Mouse (Mus musculus): ENCODE measurements at regions not wholly inside any gene's neighbourhood (a gene's known extent, or its start where the extent isn't known, plus 50 kb on each side); places are given as distances from the start of the nearest gene placed in this dataset.

DNA sequence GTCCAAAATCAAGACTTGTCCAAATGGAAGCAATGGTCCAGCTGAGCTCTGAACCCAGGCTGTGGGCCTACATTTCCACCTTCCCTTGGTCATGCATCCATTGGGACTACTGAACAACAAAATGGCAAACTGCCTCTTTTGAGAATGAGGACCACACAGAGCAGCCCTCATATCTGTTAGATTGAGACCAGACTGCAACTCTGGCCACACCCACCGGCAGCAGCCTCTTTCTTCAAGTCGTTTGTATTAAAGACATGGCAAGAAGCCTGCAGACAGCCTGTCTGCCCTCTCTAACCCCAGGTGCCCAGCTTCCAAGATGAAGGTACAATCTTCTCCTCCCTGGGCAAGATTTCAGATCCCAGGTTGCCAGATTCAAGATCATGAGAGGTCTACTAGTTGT, 51.8 kb upstream of the St6galnac3 start:
- no peak for ATAC-seq
- no peak for TF ChIP-seq CTCF (IDR thresholded peaks at IDR 0.05; ENCODE audit: low read depth)
- Histone ChIP-seq H3K4me2 (replicated peaks; ENCODE audit: low read depth) (no peak overlapping the region), H3K27me3 (replicated peaks; ENCODE audit: control insufficient read depth, insufficient read depth, low read length) (no peaks in the 10 kb centered on the region), H3K36me3 (ENCODE audit: control insufficient read depth, insufficient read depth) (no peaks in the 10 kb centered on the region), H3K4me1 (replicated peaks; ENCODE audit: control insufficient read depth, insufficient read depth, low read length) (no peaks in the 10 kb centered on the region), H3K9me3 (ENCODE audit: control insufficient read depth) (no peaks in the 10 kb centered on the region), H3K27ac (ENCODE audit: low read depth, low read length) (no peak overlapping the region), H3K9ac (ENCODE audit: low read depth, low read length) (no peak overlapping the region), H3K4me3 (ENCODE audit: low read depth, low read length) (no peak overlapping the region)
- WGBS: 39% methylated on average over 2 of the region's 2 CpGs

DNA sequence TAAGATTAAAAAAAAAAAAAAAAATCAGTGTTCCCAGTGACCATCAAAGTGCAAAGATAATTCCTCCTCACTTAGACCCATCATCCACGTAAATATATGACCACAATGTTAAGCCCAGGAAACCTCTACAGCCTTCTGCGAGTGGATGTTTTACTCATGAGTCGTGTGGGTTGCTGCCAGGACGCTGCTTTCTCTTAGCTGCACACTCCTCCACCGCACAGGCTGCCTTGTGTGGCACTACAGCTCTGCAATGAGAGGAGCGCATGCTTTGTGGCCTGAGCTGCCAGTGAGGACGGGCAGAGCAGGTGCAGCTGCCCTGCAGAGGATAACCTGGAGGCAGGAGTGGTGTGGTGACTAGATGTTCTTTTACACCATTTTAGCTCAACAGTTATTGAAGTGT, 53.4 kb upstream of the St6galnac3 start:
- Histone ChIP-seq H3K9ac (ENCODE audit: low read depth, low read length) (no peak overlapping the region), H3K4me1 (replicated peaks; ENCODE audit: control insufficient read depth, insufficient read depth, low read length) (no peaks in the 10 kb centered on the region; the same call in 1 of the 2 replicates), H3K36me3 (ENCODE audit: control insufficient read depth, insufficient read depth) (no peaks in the 10 kb centered on the region), H3K27me3 (replicated peaks; ENCODE audit: control insufficient read depth, insufficient read depth, low read length) (no peaks in the 10 kb centered on the region), H3K9me3 (ENCODE audit: control insufficient read depth) (no peaks in the 10 kb centered on the region), H3K4me3 (ENCODE audit: low read depth, low read length) (no peak overlapping the region), H3K4me2 (replicated peaks; ENCODE audit: low read depth) (no peak overlapping the region), H3K27ac (ENCODE audit: low read depth, low read length) (no peak overlapping the region)
- 74% methylated on average over 7 of the region's 7 CpGs for WGBS
- no peak for TF ChIP-seq CTCF (IDR thresholded peaks at IDR 0.05; ENCODE audit: low read depth)
- no peak for ATAC-seq

DNA sequence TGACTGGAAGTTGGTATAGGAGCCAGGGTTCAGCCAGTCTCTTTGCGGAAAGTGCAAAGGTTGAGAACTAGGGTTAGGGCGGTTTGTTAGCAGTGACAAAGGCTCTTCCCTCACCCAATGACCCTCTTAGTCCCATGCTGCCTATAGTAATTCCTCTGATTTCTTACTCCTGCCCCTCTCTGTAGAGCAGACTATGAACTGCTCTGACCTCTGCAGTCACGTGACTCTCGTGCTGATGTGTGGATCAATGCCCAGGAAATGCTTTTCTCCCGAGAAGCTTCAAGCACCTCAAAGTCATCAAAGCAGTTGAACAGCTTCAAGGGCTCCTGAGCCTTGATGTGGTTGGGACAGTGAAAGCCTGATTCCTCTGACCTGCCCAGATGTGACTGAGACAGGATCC, 57.5 kb upstream of the St6galnac3 start:
- H3K4me2 ChIP-seq (replicated peaks; ENCODE audit: low read depth): no peak overlapping the region
- 47% methylated on average over 5 of the region's 5 CpGs for WGBS
- H3K27me3 ChIP-seq (replicated peaks; ENCODE audit: control insufficient read depth, insufficient read depth, low read length): no peaks in the 10 kb centered on the region
- H3K4me1 ChIP-seq (replicated peaks; ENCODE audit: control insufficient read depth, insufficient read depth, low read length): no peaks in the 10 kb centered on the region; the same call in 1 of the 2 replicates
- no peaks in the 10 kb centered on the region for H3K9me3 ChIP-seq (ENCODE audit: control insufficient read depth)
- H3K27ac ChIP-seq (ENCODE audit: low read depth, low read length): no peak overlapping the region
- no peak overlapping the region for H3K9ac ChIP-seq (ENCODE audit: low read depth, low read length)
- ATAC-seq: peak; percentile 47; the same call in 1 of the 2 replicates
- TF ChIP-seq CTCF (IDR thresholded peaks at IDR 0.05; ENCODE audit: low read depth): no peak
- H3K4me3 ChIP-seq (ENCODE audit: low read depth, low read length): no peak overlapping the region
- no peaks in the 10 kb centered on the region for H3K36me3 ChIP-seq (ENCODE audit: control insufficient read depth, insufficient read depth)

DNA sequence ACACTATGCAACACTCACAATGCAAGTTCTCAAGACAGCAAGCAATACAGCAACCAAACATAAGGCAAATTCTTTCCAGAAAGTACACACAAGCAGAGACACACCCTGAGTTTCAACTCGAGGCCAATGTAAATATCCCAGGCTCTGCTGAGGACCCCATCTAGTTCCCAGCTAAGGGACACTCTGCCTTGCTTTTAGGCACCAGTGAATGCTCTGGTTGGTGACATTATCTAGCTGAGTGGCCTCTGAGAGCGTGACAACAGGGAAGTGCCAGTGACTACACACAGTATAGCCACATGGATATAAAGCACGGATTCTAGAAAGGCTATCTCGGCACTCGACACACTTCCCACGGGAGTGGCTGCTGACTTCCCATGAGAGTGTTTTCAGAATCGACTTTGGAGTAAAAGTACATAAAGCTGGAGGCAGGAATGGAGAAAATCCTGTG, 58.3 kb upstream of the St6galnac3 start:
- TF ChIP-seq CTCF (IDR thresholded peaks at IDR 0.05; ENCODE audit: low read depth): no peak
- WGBS: 25% methylated on average over 7 of the region's 7 CpGs
- no peaks in the 10 kb centered on the region for H3K36me3 ChIP-seq (ENCODE audit: control insufficient read depth, insufficient read depth)
- H3K4me1 ChIP-seq (replicated peaks; ENCODE audit: control insufficient read depth, insufficient read depth, low read length): no peaks in the 10 kb centered on the region; the same call in 1 of the 2 replicates
- ATAC-seq: peak; percentile 62
- peak overlapping the region; percentile 20; the same call in 1 of the 2 replicates for H3K4me3 ChIP-seq (ENCODE audit: low read depth, low read length)
- H3K27ac ChIP-seq (ENCODE audit: low read depth, low read length): peak overlapping the region; percentile 64
- peak overlapping the region; percentile 56 for H3K4me2 ChIP-seq (replicated peaks; ENCODE audit: low read depth)
- no peaks in the 10 kb centered on the region for H3K27me3 ChIP-seq (replicated peaks; ENCODE audit: control insufficient read depth, insufficient read depth, low read length)
- 0 out of 2 replicates have a peak overlapping the region, but pooled peaks have one; percentile 22 for H3K9ac ChIP-seq (ENCODE audit: low read depth, low read length)
- H3K9me3 ChIP-seq (ENCODE audit: control insufficient read depth): no peaks in the 10 kb centered on the region

- peak overlapping the region; percentile 56 for H3K4me2 ChIP-seq (replicated peaks; ENCODE audit: low read depth)
- peak overlapping the region; percentile 20 for H3K4me3 ChIP-seq (ENCODE audit: low read depth, low read length)
- H3K36me3 ChIP-seq (ENCODE audit: control insufficient read depth, insufficient read depth): no peaks in the 10 kb centered on the region
Measured at GRCm38 (mm10) chr3:153783928-153784570, 59.1 kb upstream of the St6galnac3 start.

DNA sequence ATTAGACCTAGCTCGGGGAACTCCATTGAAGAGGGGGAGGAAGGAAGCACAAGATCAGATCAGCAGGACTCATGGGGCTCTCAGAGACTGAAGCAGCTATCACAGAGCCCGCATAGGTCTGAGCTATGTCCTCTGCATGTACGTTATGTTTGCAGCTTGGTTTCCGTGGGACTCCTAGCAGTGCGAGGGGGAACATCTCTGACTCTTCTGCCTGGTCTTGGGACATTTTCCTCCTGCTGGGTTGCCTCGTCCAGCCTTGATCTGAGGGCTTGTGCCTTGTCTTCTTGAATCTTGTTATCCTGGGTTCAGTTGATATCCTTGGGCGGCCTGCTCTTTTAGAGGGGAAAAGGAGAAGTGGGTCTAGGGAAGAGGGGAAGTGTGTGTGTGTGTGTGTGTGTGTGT, 53.6 kb upstream of the Asb17 start:
- no peak for ATAC-seq

More at GRCm38 (mm10) chr3:153783928-153784570, 59.1 kb upstream of the St6galnac3 start:
- H3K27me3 ChIP-seq (replicated peaks; ENCODE audit: control insufficient read depth, insufficient read depth, low read length): no peaks in the 10 kb centered on the region
- H3K27ac ChIP-seq (ENCODE audit: low read depth, low read length): no peak overlapping the region
- no peak overlapping the region for H3K9ac ChIP-seq (ENCODE audit: low read depth, low read length)
- no peaks in the 10 kb centered on the region for H3K9me3 ChIP-seq (ENCODE audit: control insufficient read depth)
- H3K4me1 ChIP-seq (replicated peaks; ENCODE audit: control insufficient read depth, insufficient read depth, low read length): peaks cover 2% of the 10 kb centered on the region; the same call in 1 of the 2 replicates
- peak; percentile 87 for ATAC-seq
- 22% methylated on average over 8 of the region's 8 CpGs for WGBS
- no peak for TF ChIP-seq CTCF (IDR thresholded peaks at IDR 0.05; ENCODE audit: low read depth)

More for the DNA sequence above, 53.6 kb upstream of the Asb17 start:
- no peak overlapping the region for H3K9ac ChIP-seq (ENCODE audit: low read depth, low read length)
- H3K4me1 ChIP-seq (replicated peaks; ENCODE audit: control insufficient read depth, insufficient read depth, low read length): 0 out of 2 replicates have a peak, but pooled peaks cover 3% of the 10 kb centered on the region
- H3K4me3 ChIP-seq (ENCODE audit: low read depth, low read length): no peak overlapping the region
- H3K27me3 ChIP-seq (replicated peaks; ENCODE audit: control insufficient read depth, insufficient read depth, low read length): no peaks in the 10 kb centered on the region
- H3K4me2 ChIP-seq (replicated peaks; ENCODE audit: low read depth): no peak overlapping the region
- WGBS: 92% methylated on average over 7 of the region's 7 CpGs
- H3K36me3 ChIP-seq (ENCODE audit: control insufficient read depth, insufficient read depth): no peaks in the 10 kb centered on the region
- H3K9me3 ChIP-seq (ENCODE audit: control insufficient read depth): no peaks in the 10 kb centered on the region
- no peak overlapping the region for H3K27ac ChIP-seq (ENCODE audit: low read depth, low read length)
- no peak for TF ChIP-seq CTCF (IDR thresholded peaks at IDR 0.05; ENCODE audit: low read depth)

All from intestine, postnatal 0 days (tissue).